Mouse (Mus musculus): ENCODE measurements around the gene Gm5485. TPM values are rescaled to one million over a fixed set of nuclear protein-coding genes. Genes with fewer than 3 reads are reported as not detected.

Gm5485 gene
- total and polyA plus RNA-seq, 3 experiments, result not detected

DNA sequence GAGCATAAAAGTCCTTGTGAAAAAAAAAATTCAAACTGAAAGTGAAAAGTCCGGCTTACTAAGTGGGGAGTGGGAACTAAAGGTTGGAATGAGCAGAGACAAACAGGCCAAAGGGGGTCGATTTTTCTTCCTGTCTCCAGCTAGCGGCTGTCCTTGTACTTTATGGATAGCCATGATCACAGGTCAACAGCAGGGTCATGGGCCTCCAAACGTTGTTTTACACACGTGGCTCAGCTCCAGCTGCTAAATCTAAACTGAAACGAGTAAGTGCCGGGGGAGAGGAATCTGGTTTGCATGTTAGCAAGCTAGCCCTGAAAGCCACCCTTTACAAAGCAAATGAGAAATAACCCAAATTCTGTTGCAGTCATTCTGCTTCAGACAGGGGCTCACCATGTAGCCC lies 2.6 kb downstream of the Gm5485 start:
- Histone ChIP-seq H3K4me1 (ENCODE audit: control insufficient read depth in 1 of 2, insufficient read depth in 2 of 2) (no peaks in the 10 kb centered on the region), H3K4me2 (ENCODE audit: insufficient read depth, low read depth, poor library complexity, severe bottlenecking) (no peak overlapping the region), H3K4me3 (replicated peaks in 1 of 3; ENCODE audit: low read depth in 2 of 3, low read length in 2 of 3, poor library complexity in 1 of 3) (no peak overlapping the region), H3K9ac (ENCODE audit: insufficient read depth, low read depth) (no peak overlapping the region), H3K27me3 (replicated peaks) (no peaks in the 10 kb centered on the region), H3K79me2 (replicated peaks; ENCODE audit: control insufficient read depth, extremely low read depth, insufficient read depth, poor library complexity, severe bottlenecking) (0 out of 2 replicates have a peak, but pooled peaks cover 2% of the 10 kb centered on the region), H3K27ac (ENCODE audit: insufficient read depth, low read depth) (no peak overlapping the region), H3K36me3 (replicated peaks in 1 of 2; ENCODE audit: control insufficient read depth in 1 of 2, insufficient read depth in 1 of 2, low read length in 1 of 2) (no peaks in the 10 kb centered on the region), H3K9me3 (replicated peaks; ENCODE audit: low read length) (peaks cover 65% of the 10 kb centered on the region)
- in situ Hi-C loops (cut with MboI; ENCODE audit: low pct_ligation_motif_present, low pct_unique_long_range_greater_than_20kb, low sequenced_read_pairs), result no loop called here
- dilution Hi-C loops (cut with MboI; ENCODE audit: extremely low pct_ligation_motif_present, extremely low pct_unique_long_range_greater_than_20kb, low sequenced_read_pairs), result no loop called here
- TF ChIP-seq MYC (IDR thresholded peaks at IDR 0.05; ENCODE audit: low read depth, low read length), result no peak
- no peak for TF ChIP-seq USF1 (IDR thresholded peaks at IDR 0.05; ENCODE audit: low read depth, low read length)
- TF ChIP-seq ETS1 (conservative IDR thresholded peaks at IDR 0.05; ENCODE audit: low read depth, low read length), result no peak
- no peak for TF ChIP-seq POLR2A (IDR thresholded peaks at IDR 0.05; ENCODE audit: low read depth, low read length)
- no peak for TF ChIP-seq ZMIZ1 (IDR thresholded peaks at IDR 0.05; ENCODE audit: low read depth, low read length)
- no peak for TF ChIP-seq UBTF (IDR thresholded peaks at IDR 0.05; ENCODE audit: low read depth, low read length)
- TF ChIP-seq ZC3H11A (IDR thresholded peaks at IDR 0.05; ENCODE audit: low read depth, low read length), result no peak
- TF ChIP-seq IRF4 (IDR thresholded peaks at IDR 0.05; ENCODE audit: low read depth, low read length), result no peak
- TF ChIP-seq TBP (conservative IDR thresholded peaks at IDR 0.05; ENCODE audit: low read depth, low read length), result no peak
- no peak for TF ChIP-seq ZNF384 (IDR thresholded peaks at IDR 0.05; ENCODE audit: low read depth, low read length)
- no peak for TF ChIP-seq SMC3 (IDR thresholded peaks at IDR 0.05; ENCODE audit: low read depth, low read length)
- TF ChIP-seq KAT2A (IDR thresholded peaks at IDR 0.05; ENCODE audit: insufficient replicate concordance, low read length), result no peak
- DNase-seq (ENCODE audit: extremely low read depth), result no peak

DNA sequence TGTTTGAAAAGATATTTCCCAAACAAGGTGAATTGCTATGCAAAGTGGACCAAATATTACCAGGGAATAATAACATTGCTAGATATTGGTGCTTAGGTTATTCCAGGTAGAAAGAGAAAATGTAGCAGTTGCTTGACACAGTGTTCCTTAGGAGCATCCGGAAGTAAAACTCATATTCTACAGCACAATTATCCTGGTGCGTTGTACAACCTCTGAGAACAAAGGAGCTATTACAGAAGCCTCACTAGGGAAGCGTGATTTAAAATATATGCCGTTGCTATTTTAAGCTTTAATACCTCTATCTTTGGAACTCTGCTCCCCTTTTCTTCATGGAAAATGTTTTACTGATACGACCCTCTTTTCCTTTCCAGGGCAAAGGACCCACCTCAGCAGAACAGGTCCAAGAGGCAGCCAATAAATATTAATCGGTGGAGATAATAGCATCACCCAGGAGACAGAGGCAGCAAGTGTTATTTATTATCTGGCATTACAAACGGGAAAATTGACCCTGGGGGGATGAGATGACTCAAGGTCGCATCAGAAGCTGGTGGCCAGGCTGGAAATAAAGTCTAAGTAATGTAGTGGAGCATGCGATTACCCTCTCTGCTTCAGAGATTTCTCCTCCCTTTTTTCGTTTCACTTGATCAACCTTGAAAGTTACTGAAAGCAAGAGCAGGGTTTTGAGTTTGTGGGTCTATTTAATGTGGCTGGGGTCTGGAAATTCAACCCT lies 6.4 kb downstream of the Gm5485 start:
- Histone ChIP-seq H3K9me3 (replicated peaks; ENCODE audit: low read length) (peaks cover 74% of the 10 kb centered on the region), H3K9ac (ENCODE audit: insufficient read depth, low read depth) (no peak overlapping the region), H3K4me3 (replicated peaks in 1 of 3; ENCODE audit: low read depth in 2 of 3, low read length in 2 of 3, poor library complexity in 1 of 3) (no peak overlapping the region), H3K27me3 (replicated peaks) (no peaks in the 10 kb centered on the region), H3K79me2 (replicated peaks; ENCODE audit: control insufficient read depth, extremely low read depth, insufficient read depth, poor library complexity, severe bottlenecking) (no peaks in the 10 kb centered on the region), H3K36me3 (replicated peaks in 1 of 2; ENCODE audit: control insufficient read depth in 1 of 2, insufficient read depth in 1 of 2, low read length in 1 of 2) (no peaks in the 10 kb centered on the region), H3K4me1 (ENCODE audit: control insufficient read depth in 1 of 2, insufficient read depth in 2 of 2) (no peaks in the 10 kb centered on the region), H3K4me2 (ENCODE audit: insufficient read depth, low read depth, poor library complexity, severe bottlenecking) (no peak overlapping the region), H3K27ac (ENCODE audit: insufficient read depth, low read depth) (no peak overlapping the region)
- no peak for DNase-seq (ENCODE audit: extremely low read depth)
- dilution Hi-C loops (cut with MboI; ENCODE audit: extremely low pct_ligation_motif_present, extremely low pct_unique_long_range_greater_than_20kb, low sequenced_read_pairs) (no loop called here), in situ Hi-C loops (cut with MboI; ENCODE audit: low pct_ligation_motif_present, low pct_unique_long_range_greater_than_20kb, low sequenced_read_pairs) (no loop called here)
- TF ChIP-seq PAX5 (IDR thresholded peaks at IDR 0.05; ENCODE audit: low read length) (no peak), CTCF (conservative IDR thresholded peaks at IDR 0.05 in 1 of 2, IDR thresholded peaks at IDR 0.05 in 1 of 2; ENCODE audit: low read depth in 2 of 2, low read length in 2 of 2) (no peak)

GRCm38 (mm10) chr16:48404009-48404408 lies 8.2 kb downstream of the Gm5485 start:
- H3K27ac ChIP-seq (ENCODE audit: insufficient read depth, low read depth), result no peak overlapping the region
- dilution Hi-C loops (cut with MboI; ENCODE audit: extremely low pct_ligation_motif_present, extremely low pct_unique_long_range_greater_than_20kb, low sequenced_read_pairs), result no loop called here
- H3K79me2 ChIP-seq (replicated peaks; ENCODE audit: control insufficient read depth, extremely low read depth, insufficient read depth, poor library complexity, severe bottlenecking), result no peaks in the 10 kb centered on the region
- H3K27me3 ChIP-seq (replicated peaks), result no peaks in the 10 kb centered on the region
- TF ChIP-seq JUN (IDR thresholded peaks at IDR 0.05; ENCODE audit: insufficient read depth, low read depth, low read length), result no peak
- no peak for TF ChIP-seq TBP (conservative IDR thresholded peaks at IDR 0.05; ENCODE audit: low read depth, low read length)
- TF ChIP-seq MXI1 (IDR thresholded peaks at IDR 0.05; ENCODE audit: low read depth, low read length), result no peak
- no peak for TF ChIP-seq TCF12 (IDR thresholded peaks at IDR 0.05; ENCODE audit: low read depth, low read length)
- no peak for TF ChIP-seq RAD21 (IDR thresholded peaks at IDR 0.05; ENCODE audit: low read depth, low read length)
- no peak for TF ChIP-seq BHLHE40 (IDR thresholded peaks at IDR 0.05; ENCODE audit: low read depth, low read length)
- no peak for TF ChIP-seq USF2 (conservative IDR thresholded peaks at IDR 0.05; ENCODE audit: low read depth, low read length)
- TF ChIP-seq SMC3 (IDR thresholded peaks at IDR 0.05; ENCODE audit: low read depth, low read length), result no peak
- no peak for TF ChIP-seq JUND (conservative IDR thresholded peaks at IDR 0.05; ENCODE audit: low read depth, low read length)
- TF ChIP-seq SIN3A (IDR thresholded peaks at IDR 0.05; ENCODE audit: low read length), result no peak
- no peak for TF ChIP-seq USF1 (IDR thresholded peaks at IDR 0.05; ENCODE audit: low read depth, low read length)
- TF ChIP-seq MAX (IDR thresholded peaks at IDR 0.05; ENCODE audit: low read length), result no peak
- in situ Hi-C loops (cut with MboI; ENCODE audit: low pct_ligation_motif_present, low pct_unique_long_range_greater_than_20kb, low sequenced_read_pairs), result no loop called here
- DNase-seq (ENCODE audit: extremely low read depth), result no peak
- no peak overlapping the region for H3K9ac ChIP-seq (ENCODE audit: insufficient read depth, low read depth)
- no peak overlapping the region for H3K4me3 ChIP-seq (replicated peaks in 1 of 3; ENCODE audit: low read depth in 2 of 3, low read length in 2 of 3, poor library complexity in 1 of 3)
- no peaks in the 10 kb centered on the region for H3K36me3 ChIP-seq (replicated peaks in 1 of 2; ENCODE audit: control insufficient read depth in 1 of 2, insufficient read depth in 1 of 2, low read length in 1 of 2)
- H3K4me2 ChIP-seq (ENCODE audit: insufficient read depth, low read depth, poor library complexity, severe bottlenecking), result no peak overlapping the region
- peaks cover 72% of the 10 kb centered on the region for H3K9me3 ChIP-seq (replicated peaks; ENCODE audit: low read length)
- no peaks in the 10 kb centered on the region for H3K4me1 ChIP-seq (ENCODE audit: control insufficient read depth in 1 of 2, insufficient read depth in 2 of 2)
